In the genomic region with DNA sequence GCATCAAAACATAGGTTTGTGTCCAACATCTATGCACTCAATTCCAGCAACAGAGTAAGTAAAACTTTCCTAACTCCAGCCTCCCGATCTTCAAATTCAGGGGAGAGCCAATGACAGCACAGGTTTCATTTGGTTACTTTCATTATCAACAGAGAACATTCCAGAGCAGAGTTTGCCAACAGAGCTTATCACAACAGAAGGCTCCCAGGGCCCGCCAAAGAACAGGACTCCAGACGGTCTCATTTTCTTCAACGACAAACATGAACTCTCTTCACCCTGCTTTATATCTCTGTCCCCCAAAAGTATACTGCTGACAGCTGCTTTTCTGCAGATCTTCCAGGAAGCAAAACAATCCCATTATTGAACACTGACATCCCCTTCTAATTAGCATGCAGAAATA, we compare ENCODE assay signal across 13 mouse cellular contexts.
DNase-seq lines count a peak whose midpoint lies in the region; ATAC-seq and TF ChIP-seq lines count a peak whose summit lies in the region.
"Had no signal": no experiment of that assay in that cellular context is flagged by ENCODE, and none has a peak within 500 bp of the region (broad histone marks: within the 10 kb centered on the region; RNA-seq: fewer than 3 reads in every experiment).

No protein-coding gene starts in this region.

- no peak overlapping the region for H3K27ac ChIP-seq in forebrain, embryonic 14.5 days (ENCODE audit: low read depth, low read length)
- no peak overlapping the region for H3K27ac ChIP-seq in forebrain, embryonic 13.5 days
- no peak overlapping the region for H3K27ac ChIP-seq in lung, embryonic 14.5 days (ENCODE audit: low read depth)
- peak overlapping the region; percentile 66 for H3K27ac ChIP-seq in heart, embryonic 13.5 days (replicated peaks)
- 0 out of 2 replicates have a peak overlapping the region, but pooled peaks have one; percentile 29 for H3K27ac ChIP-seq in olfactory bulb, adult 2 months (ENCODE audit: insufficient read depth, low read depth, low read length)
- H3K27ac ChIP-seq: left cerebral cortex, adult 2 months; liver, embryonic 15.5 days had no signal

- DNase-seq in forebrain, embryonic 14.5 days (ENCODE audit: low spot score), result peak; percentile 41
- DNase-seq in lung, embryonic 14.5 days, result peak; percentile 16
- DNase-seq in lung, postnatal 4 days, result no peak
- DNase-seq in urinary bladder, adult 18-20 months (ENCODE audit: low spot score in 2 of 2), result no peak
- DNase-seq in embryo, embryonic 10 days (ENCODE audit: low spot score), result no peak
- DNase-seq: gastrocnemius, postnatal 25 days; midbrain, embryonic 14.5 days; thymus, adult 2 months had no signal

- 0 out of 2 replicates have a peak, but pooled peaks cover 2% of the 10 kb centered on the region for H3K4me1 ChIP-seq in forebrain, embryonic 14.5 days (ENCODE audit: control insufficient read depth, insufficient read depth, low read length)
- peaks cover 32% of the 10 kb centered on the region for H3K4me1 ChIP-seq in forebrain, embryonic 13.5 days
- H3K4me1 ChIP-seq in lung, embryonic 14.5 days (ENCODE audit: insufficient read depth), result no peaks in the 10 kb centered on the region
- peaks cover 39% of the 10 kb centered on the region for H3K4me1 ChIP-seq in heart, embryonic 13.5 days
- peaks cover 14% of the 10 kb centered on the region for H3K4me1 ChIP-seq in olfactory bulb, adult 2 months (ENCODE audit: control insufficient read depth, insufficient read depth, low read length)
- H3K4me1 ChIP-seq: liver, embryonic 15.5 days had no signal

- H3K27me3 ChIP-seq in forebrain, embryonic 14.5 days (replicated peaks; ENCODE audit: control insufficient read depth, insufficient read depth, low read length), result no peaks in the 10 kb centered on the region
- H3K27me3 ChIP-seq in forebrain, embryonic 13.5 days, result no peaks in the 10 kb centered on the region
- no peaks in the 10 kb centered on the region for H3K27me3 ChIP-seq in lung, embryonic 14.5 days (ENCODE audit: insufficient read depth, low read length)
- no peaks in the 10 kb centered on the region for H3K27me3 ChIP-seq in heart, embryonic 13.5 days (replicated peaks)
- H3K27me3 ChIP-seq: liver, embryonic 15.5 days had no signal

- WGBS in forebrain, embryonic 14.5 days, result 50% methylated on average over 4 of the region's 4 CpGs
- WGBS in forebrain, embryonic 13.5 days, result 49% methylated on average over 4 of the region's 4 CpGs
- 25% methylated on average over 4 of the region's 4 CpGs for WGBS in lung, embryonic 14.5 days
- WGBS in heart, embryonic 13.5 days, result 11% methylated on average over 4 of the region's 4 CpGs
- 53% methylated on average over 4 of the region's 4 CpGs for WGBS in olfactory bulb, adult 2 months

- ATAC-seq in forebrain, embryonic 14.5 days, result no peak
- no peak for ATAC-seq in forebrain, embryonic 13.5 days
- no peak for ATAC-seq in lung, embryonic 14.5 days (ENCODE audit: insufficient read depth)
- ATAC-seq in heart, embryonic 13.5 days (ENCODE audit: extremely low read depth, insufficient number of reproducible peaks, low FRiP score, low TSS enrichment), result no peak

- no peaks in the 10 kb centered on the region for H3K36me3 ChIP-seq in forebrain, embryonic 14.5 days (ENCODE audit: control insufficient read depth, insufficient read depth, low read length)
- 0 out of 2 replicates have a peak, but pooled peaks cover 6% of the 10 kb centered on the region for H3K36me3 ChIP-seq in forebrain, embryonic 13.5 days (ENCODE audit: poor library complexity, severe bottlenecking)
- no peaks in the 10 kb centered on the region for H3K36me3 ChIP-seq in lung, embryonic 14.5 days (ENCODE audit: insufficient read depth)
- H3K36me3 ChIP-seq in heart, embryonic 13.5 days, result no peaks in the 10 kb centered on the region
- H3K36me3 ChIP-seq: liver, embryonic 15.5 days had no signal

- TF ChIP-seq CTCF in lung, embryonic 14.5 days (IDR thresholded peaks at IDR 0.05; ENCODE audit: low read depth), result no peak
- TF ChIP-seq CTCF in olfactory bulb, adult 2 months (IDR thresholded peaks at IDR 0.05; ENCODE audit: insufficient read depth, low read depth, low read length), result no peak

- no peak overlapping the region for H3K4me3 ChIP-seq in forebrain, embryonic 14.5 days (ENCODE audit: low read depth, low read length)
- no peak overlapping the region for H3K4me3 ChIP-seq in forebrain, embryonic 13.5 days
- no peak overlapping the region for H3K4me3 ChIP-seq in lung, embryonic 14.5 days (ENCODE audit: low read depth, low read length)
- 0 out of 2 replicates have a peak overlapping the region, but pooled peaks have one; percentile 15 for H3K4me3 ChIP-seq in heart, embryonic 13.5 days
- no peak overlapping the region for H3K4me3 ChIP-seq in olfactory bulb, adult 2 months (ENCODE audit: insufficient read depth, low read depth, low read length)
- H3K4me3 ChIP-seq: left cerebral cortex, adult 2 months; liver, embryonic 15.5 days had no signal

- no peak overlapping the region for H3K9ac ChIP-seq in forebrain, embryonic 14.5 days (ENCODE audit: low read length)
- no peak overlapping the region for H3K9ac ChIP-seq in forebrain, embryonic 13.5 days
- H3K9ac ChIP-seq in lung, embryonic 14.5 days, result no peak overlapping the region
- H3K9ac ChIP-seq in heart, embryonic 13.5 days, result no peak overlapping the region
- H3K9ac ChIP-seq: liver, embryonic 15.5 days had no signal

- TF ChIP-seq POLR2A in olfactory bulb, adult 2 months (IDR thresholded peaks at IDR 0.05; ENCODE audit: insufficient read depth, low read depth, low read length), result no peak

- H3K4me2 ChIP-seq in forebrain, embryonic 14.5 days (ENCODE audit: low read length), result no peak overlapping the region
- no peak overlapping the region for H3K4me2 ChIP-seq in forebrain, embryonic 13.5 days
- no peak overlapping the region for H3K4me2 ChIP-seq in lung, embryonic 14.5 days
- H3K4me2 ChIP-seq in heart, embryonic 13.5 days, result peak overlapping the region; percentile 51
- H3K4me2 ChIP-seq: liver, embryonic 15.5 days had no signal

- no peaks in the 10 kb centered on the region for H3K9me3 ChIP-seq in forebrain, embryonic 14.5 days (replicated peaks; ENCODE audit: control insufficient read depth, low read length)
- no peaks in the 10 kb centered on the region for H3K9me3 ChIP-seq in forebrain, embryonic 13.5 days (replicated peaks)
- H3K9me3 ChIP-seq in lung, embryonic 14.5 days (ENCODE audit: low read depth, low read length), result no peaks in the 10 kb centered on the region
- no peaks in the 10 kb centered on the region for H3K9me3 ChIP-seq in heart, embryonic 13.5 days
- H3K9me3 ChIP-seq: liver, embryonic 15.5 days had no signal

Comparison
In these comparisons a context has a peak if more than half of its experiments do, and no peak if none do; other contexts are left out.
1. DNase-seq: peak in forebrain, embryonic 14.5 days (single experiment) and lung, embryonic 14.5 days (single experiment); none in lung, postnatal 4 days (0 of 2), urinary bladder, adult 18-20 months (0 of 2) and embryo, embryonic 10 days (single experiment).
2. H3K27ac ChIP-seq: peak in heart, embryonic 13.5 days (single experiment) and olfactory bulb, adult 2 months (single experiment); none in forebrain, embryonic 14.5 days (single experiment), forebrain, embryonic 13.5 days (single experiment) and lung, embryonic 14.5 days (single experiment).